Mouse (Mus musculus) bone marrow macrophage, adult 2 months (primary cell): ENCODE measurements around the gene Tmem63b.

Source experiments
- CTCF ChIP-seq: IDR thresholded peaks from 2 replicates; pipeline ENCODE4 v1.5.1; 2012; ENCODE audit warnings: low read depth, mild to moderate bottlenecking, low read length, moderate library complexity
- POLR2A ChIP-seq: IDR thresholded peaks from 2 replicates; pipeline ENCODE4 v1.6.1; 2012; ENCODE audit warnings: mild to moderate bottlenecking, low read depth, low read length, borderline replicate concordance

DNA sequence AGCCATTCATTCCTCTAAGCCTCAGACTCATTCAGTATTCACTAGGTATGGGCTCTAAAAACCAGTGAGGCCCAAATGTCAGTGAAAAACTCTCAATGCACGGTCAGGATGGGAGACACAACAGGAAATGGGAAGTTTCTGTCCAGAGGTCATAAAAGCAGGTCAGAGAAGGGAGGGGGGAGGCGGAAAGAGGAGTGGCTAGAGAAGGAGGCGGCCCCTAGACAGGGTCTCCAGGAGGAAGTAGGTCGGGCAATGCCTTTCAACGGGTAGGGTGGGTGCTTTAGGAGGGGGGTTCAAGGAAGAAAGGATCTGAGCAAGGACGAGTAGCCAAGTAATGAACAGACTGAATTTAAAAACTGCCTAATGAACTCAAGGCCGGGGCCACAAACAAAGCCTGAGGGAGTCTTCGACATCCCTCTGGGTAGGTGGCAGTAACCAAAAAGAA lies 67.7 kb downstream of the Tmem63b start:
- no peak for TF ChIP-seq CTCF
- TF ChIP-seq POLR2A: 0 out of 2 replicates have a peak, but pooled peaks have one; percentile 2
